Mouse (Mus musculus): Measurements from ENCODE around the gene Cdhr3. TPM values are rescaled to one million over a fixed set of nuclear protein-coding genes. Genes with fewer than 3 reads are reported as not detected.

Gene Cdhr3
- total and polyA plus RNA-seq, 3 experiments, result 0.09 to 1.3 TPM; not detected in 1

GRCm38 (mm10) chr12:33128702-33129101, 36.0 kb upstream of the Cdhr3 start:
- no peaks in the 10 kb centered on the region for H3K79me2 ChIP-seq (replicated peaks; ENCODE audit: control insufficient read depth, extremely low read depth, insufficient read depth, poor library complexity, severe bottlenecking)
- TF ChIP-seq E2F4 (IDR thresholded peaks at IDR 0.05; ENCODE audit: insufficient replicate concordance, low read depth, low read length), result no peak
- TF ChIP-seq RAD21 (IDR thresholded peaks at IDR 0.05; ENCODE audit: low read depth, low read length), result no peak
- TF ChIP-seq GABPA (IDR thresholded peaks at IDR 0.05; ENCODE audit: insufficient replicate concordance, low read depth, low read length), result no peak
- TF ChIP-seq CTCF (conservative IDR thresholded peaks at IDR 0.05 in 1 of 2, IDR thresholded peaks at IDR 0.05 in 1 of 2; ENCODE audit: low read depth in 2 of 2, low read length in 2 of 2), result no peak
- TF ChIP-seq CHD2 (IDR thresholded peaks at IDR 0.05; ENCODE audit: low read length), result no peak
- no peak for TF ChIP-seq USF2 (conservative IDR thresholded peaks at IDR 0.05; ENCODE audit: low read depth, low read length)
- TF ChIP-seq PAX5 (IDR thresholded peaks at IDR 0.05; ENCODE audit: low read length), result no peak
- TF ChIP-seq MXI1 (IDR thresholded peaks at IDR 0.05; ENCODE audit: low read depth, low read length), result no peak
- no peak for TF ChIP-seq KAT2A (IDR thresholded peaks at IDR 0.05; ENCODE audit: insufficient replicate concordance, low read length)
- no peak for TF ChIP-seq ZMIZ1 (IDR thresholded peaks at IDR 0.05; ENCODE audit: low read depth, low read length)
- TF ChIP-seq POLR2AphosphoS2 (IDR thresholded peaks at IDR 0.05; ENCODE audit: low read depth, low read length), result no peak
- no peak for TF ChIP-seq JUN (IDR thresholded peaks at IDR 0.05; ENCODE audit: insufficient read depth, low read depth, low read length)
- TF ChIP-seq BHLHE40 (IDR thresholded peaks at IDR 0.05; ENCODE audit: low read depth, low read length), result no peak
- TF ChIP-seq RCOR1 (conservative IDR thresholded peaks at IDR 0.05; ENCODE audit: low read depth, low read length), result no peak
- no peak for TF ChIP-seq IRF4 (IDR thresholded peaks at IDR 0.05; ENCODE audit: low read depth, low read length)
- TF ChIP-seq SIN3A (IDR thresholded peaks at IDR 0.05; ENCODE audit: low read length), result no peak
- no peak for TF ChIP-seq HCFC1 (IDR thresholded peaks at IDR 0.05; ENCODE audit: low read depth, low read length)
- TF ChIP-seq MAZ (IDR thresholded peaks at IDR 0.05; ENCODE audit: low read depth, low read length), result no peak
- peaks cover 8 to 43% of the 10 kb centered on the region in 2 experiments for H3K36me3 ChIP-seq (replicated peaks in 1 of 2; ENCODE audit: control insufficient read depth in 1 of 2, insufficient read depth in 1 of 2, low read length in 1 of 2)
- H3K4me3 ChIP-seq (replicated peaks in 1 of 3; ENCODE audit: low read depth in 2 of 3, low read length in 2 of 3, poor library complexity in 1 of 3), result no peak overlapping the region
- H3K9me3 ChIP-seq (replicated peaks; ENCODE audit: low read length), result no peaks in the 10 kb centered on the region
- in situ Hi-C loops (cut with MboI; ENCODE audit: low pct_ligation_motif_present, low pct_unique_long_range_greater_than_20kb, low sequenced_read_pairs) (no loop called here), dilution Hi-C loops (cut with MboI; ENCODE audit: extremely low pct_ligation_motif_present, extremely low pct_unique_long_range_greater_than_20kb, low sequenced_read_pairs) (no loop called here)
- no peak overlapping the region for H3K4me2 ChIP-seq (ENCODE audit: insufficient read depth, low read depth, poor library complexity, severe bottlenecking)
- no peaks in the 10 kb centered on the region for H3K27me3 ChIP-seq (replicated peaks)
- peaks cover 4 to 16% of the 10 kb centered on the region in 2 experiments; a peak in 3 of 4 replicates for H3K4me1 ChIP-seq (ENCODE audit: control insufficient read depth in 1 of 2, insufficient read depth in 2 of 2)
- DNase-seq (ENCODE audit: extremely low read depth), result no peak
- H3K27ac ChIP-seq (ENCODE audit: insufficient read depth, low read depth), result no peak overlapping the region
- no peak overlapping the region for H3K9ac ChIP-seq (ENCODE audit: insufficient read depth, low read depth)

- peaks cover 4 to 13% of the 10 kb centered on the region in 2 experiments; a peak in 3 of 4 replicates for H3K4me1 ChIP-seq (ENCODE audit: control insufficient read depth in 1 of 2, insufficient read depth in 2 of 2)
- in situ Hi-C loops (cut with MboI; ENCODE audit: low pct_ligation_motif_present, low pct_unique_long_range_greater_than_20kb, low sequenced_read_pairs) (no loop called here), dilution Hi-C loops (cut with MboI; ENCODE audit: extremely low pct_ligation_motif_present, extremely low pct_unique_long_range_greater_than_20kb, low sequenced_read_pairs) (no loop called here)
- H3K9me3 ChIP-seq (replicated peaks; ENCODE audit: low read length), result no peaks in the 10 kb centered on the region
- H3K27me3 ChIP-seq (replicated peaks), result no peaks in the 10 kb centered on the region
- H3K4me3 ChIP-seq (replicated peaks in 1 of 3; ENCODE audit: low read depth in 2 of 3, low read length in 2 of 3, poor library complexity in 1 of 3), result no peak overlapping the region
- no peak for DNase-seq (ENCODE audit: extremely low read depth)
- no peak overlapping the region for H3K9ac ChIP-seq (ENCODE audit: insufficient read depth, low read depth)
- no peak overlapping the region for H3K27ac ChIP-seq (ENCODE audit: insufficient read depth, low read depth)
- H3K4me2 ChIP-seq (ENCODE audit: insufficient read depth, low read depth, poor library complexity, severe bottlenecking), result no peak overlapping the region
- TF ChIP-seq MAX (IDR thresholded peaks at IDR 0.05; ENCODE audit: low read length) (no peak), ZKSCAN1 (IDR thresholded peaks at IDR 0.05; ENCODE audit: borderline replicate concordance, low read depth, low read length) (no peak), E2F4 (IDR thresholded peaks at IDR 0.05; ENCODE audit: insufficient replicate concordance, low read depth, low read length) (no peak), RCOR1 (conservative IDR thresholded peaks at IDR 0.05; ENCODE audit: low read depth, low read length) (no peak), IRF4 (IDR thresholded peaks at IDR 0.05; ENCODE audit: low read depth, low read length) (no peak)
- no peaks in the 10 kb centered on the region for H3K79me2 ChIP-seq (replicated peaks; ENCODE audit: control insufficient read depth, extremely low read depth, insufficient read depth, poor library complexity, severe bottlenecking)
- peaks cover 5 to 40% of the 10 kb centered on the region in 2 experiments for H3K36me3 ChIP-seq (replicated peaks in 1 of 2; ENCODE audit: control insufficient read depth in 1 of 2, insufficient read depth in 1 of 2, low read length in 1 of 2)
Measured at GRCm38 (mm10) chr12:33128121-33128520, 35.4 kb upstream of the Cdhr3 start.

Measured in CH12.LX (cell line).